In genomic region chr11:3853031-3853430, GRCm38 (mm10) we compare ENCODE assay signal across 17 mouse cellular contexts. TPM values are rescaled to one million over a fixed set of nuclear protein-coding genes. Genes with fewer than 3 reads are reported as not detected.
DNase-seq lines count a peak whose midpoint lies in the region; ATAC-seq lines count a peak whose summit lies in the region.
"Had no signal": no experiment of that assay in that cellular context is flagged by ENCODE, and none has a peak within 500 bp of the region (broad histone marks: within the 10 kb centered on the region; RNA-seq: fewer than 3 reads in every experiment).

No protein-coding gene starts in this region.

- peak; percentile 66 for DNase-seq in cerebellum, adult 11-12 months
- no peak for DNase-seq in cerebellum, adult 9-10 months
- peak; percentile 76 for DNase-seq in heart, adult 11 months
- no peak for DNase-seq in heart, adult 8-10 months (ENCODE audit: low spot score)
- DNase-seq in hindbrain, embryonic 11.5 days (ENCODE audit: low spot score): no peak
- DNase-seq in 3T3-L1 (ENCODE audit: low read depth, low spot score): peak; percentile 12
- DNase-seq in urinary bladder, postnatal 14 days (ENCODE audit: low spot score): no peak
- DNase-seq: kidney, adult 11 months; lung, embryonic 14.5 days; lung, postnatal 4 days; spleen, adult 18-20 months had no signal

- no peak overlapping the region for H3K4me3 ChIP-seq in hindbrain, embryonic 15.5 days
- no peak overlapping the region for H3K4me3 ChIP-seq in hindbrain, embryonic 11.5 days (ENCODE audit: low read depth, low read length)
- H3K4me3 ChIP-seq: embryonic facial prominence, embryonic 12.5 days; liver, embryonic 12.5 days; midbrain, embryonic 12.5 days; stomach, embryonic 15.5 days had no signal

- H3K4me2 ChIP-seq in hindbrain, embryonic 15.5 days: no peak overlapping the region
- H3K4me2 ChIP-seq in hindbrain, embryonic 11.5 days (replicated peaks; ENCODE audit: low read depth, low read length): no peak overlapping the region
- H3K4me2 ChIP-seq: embryonic facial prominence, embryonic 12.5 days; liver, embryonic 12.5 days; lung, embryonic 14.5 days; midbrain, embryonic 12.5 days; stomach, embryonic 15.5 days had no signal

- H3K36me3 ChIP-seq in hindbrain, embryonic 15.5 days: no peaks in the 10 kb centered on the region
- no peaks in the 10 kb centered on the region for H3K36me3 ChIP-seq in hindbrain, embryonic 11.5 days (ENCODE audit: control insufficient read depth, insufficient read depth, low read length)
- H3K36me3 ChIP-seq: embryonic facial prominence, embryonic 12.5 days; liver, embryonic 12.5 days; midbrain, embryonic 12.5 days; stomach, embryonic 15.5 days had no signal

- 91% methylated on average over 10 of the region's 10 CpGs for WGBS in hindbrain, embryonic 15.5 days
- 92% methylated on average over 10 of the region's 10 CpGs for WGBS in hindbrain, embryonic 11.5 days

- no peaks in the 10 kb centered on the region for H3K27me3 ChIP-seq in hindbrain, embryonic 15.5 days
- no peaks in the 10 kb centered on the region for H3K27me3 ChIP-seq in hindbrain, embryonic 11.5 days (ENCODE audit: control insufficient read depth, insufficient read depth, low read length)
- H3K27me3 ChIP-seq: embryonic facial prominence, embryonic 12.5 days; liver, embryonic 12.5 days; midbrain, embryonic 12.5 days; stomach, embryonic 15.5 days had no signal

- no peaks in the 10 kb centered on the region for H3K9me3 ChIP-seq in hindbrain, embryonic 15.5 days
- H3K9me3 ChIP-seq in hindbrain, embryonic 11.5 days (ENCODE audit: control insufficient read depth, low read length): no peaks in the 10 kb centered on the region
- H3K9me3 ChIP-seq: embryonic facial prominence, embryonic 12.5 days; liver, embryonic 12.5 days; stomach, embryonic 15.5 days had no signal

- ATAC-seq in hindbrain, embryonic 15.5 days (ENCODE audit: low FRiP score, low read depth): no peak
- no peak for ATAC-seq in hindbrain, embryonic 11.5 days (ENCODE audit: low FRiP score)
- ATAC-seq: liver, embryonic 12.5 days had no signal

- peaks cover 6% of the 10 kb centered on the region; the same call in 1 of the 2 replicates for H3K4me1 ChIP-seq in hindbrain, embryonic 15.5 days (replicated peaks)
- H3K4me1 ChIP-seq in hindbrain, embryonic 11.5 days (replicated peaks; ENCODE audit: control insufficient read depth, insufficient read depth, low read length): no peaks in the 10 kb centered on the region
- H3K4me1 ChIP-seq: embryonic facial prominence, embryonic 12.5 days; liver, embryonic 12.5 days; midbrain, embryonic 12.5 days; stomach, embryonic 15.5 days had no signal

- no peak overlapping the region for H3K9ac ChIP-seq in hindbrain, embryonic 15.5 days
- no peak overlapping the region for H3K9ac ChIP-seq in hindbrain, embryonic 11.5 days (ENCODE audit: low read depth, low read length)
- H3K9ac ChIP-seq: embryonic facial prominence, embryonic 12.5 days; liver, embryonic 12.5 days; lung, embryonic 14.5 days; midbrain, embryonic 12.5 days; stomach, embryonic 15.5 days had no signal

- H3K27ac ChIP-seq in hindbrain, embryonic 15.5 days (replicated peaks): peak overlapping the region; percentile 69
- H3K27ac ChIP-seq in hindbrain, embryonic 11.5 days (ENCODE audit: low read depth, low read length): no peak overlapping the region
- H3K27ac ChIP-seq: embryonic facial prominence, embryonic 12.5 days; kidney, postnatal 0 days; liver, embryonic 12.5 days; midbrain, embryonic 12.5 days; stomach, embryonic 15.5 days had no signal

RNA-seq across cellular contexts. Expression of gene Osbp2, which starts 10.7 kb away (rescaled TPM):
- 10 to 100 TPM; 17.0 to 22.2 (median 20.1) TPM for total RNA-seq in heart, adult 8-10 months (2022)
- 28.7 and 33.1 TPM in 2 replicates for polyA plus RNA-seq in hindbrain, embryonic 15.5 days (2015; fragmentation: Nextera tagmentation; extraction: Ambion mirVana)
- 1.5 and 1.8 TPM in 2 replicates for polyA plus RNA-seq in hindbrain, embryonic 11.5 days (2014; fragmentation: Nextera tagmentation; extraction: Ambion mirVana)

RNA-seq across cellular contexts. Expression of gene 4921536K21Rik, which starts 41.9 kb away (rescaled TPM):
- under 1 TPM; 0.57 to 0.91 (median 0.60) TPM for total RNA-seq in heart, adult 8-10 months (2022)
- polyA plus RNA-seq in hindbrain, embryonic 15.5 days (2015; fragmentation: Nextera tagmentation; extraction: Ambion mirVana): 0.43 and 0.53 TPM in 2 replicates
- polyA plus RNA-seq in hindbrain, embryonic 11.5 days (2014; fragmentation: Nextera tagmentation; extraction: Ambion mirVana): 0.27 and 1.2 TPM in 2 replicates
- polyA plus RNA-seq: liver, embryonic 12.5 days; lung, embryonic 14.5 days had no signal

RNA-seq across cellular contexts. Expression of gene Dusp18, which starts 42.0 kb away (rescaled TPM):
- 10 to 100 TPM; 31.5 to 52.7 (median 36.9) TPM for total RNA-seq in heart, adult 8-10 months (2022)
- 28.4 and 33.1 TPM in 2 replicates for polyA plus RNA-seq in hindbrain, embryonic 15.5 days (2015; fragmentation: Nextera tagmentation; extraction: Ambion mirVana)
- 21.6 and 28.0 TPM in 2 replicates for polyA plus RNA-seq in hindbrain, embryonic 11.5 days (2014; fragmentation: Nextera tagmentation; extraction: Ambion mirVana)

Comparison
In these comparisons a context has a peak if more than half of its experiments do, and no peak if none do; other contexts are left out.
1. DNase-seq: peak in cerebellum, adult 11-12 months (single experiment), heart, adult 11 months (single experiment) and 3T3-L1 (single experiment); none in cerebellum, adult 9-10 months (single experiment), heart, adult 8-10 months (single experiment), hindbrain, embryonic 11.5 days (single experiment) and urinary bladder, postnatal 14 days (single experiment).
2. RNA of gene Osbp2, which starts 10.7 kb away (polyA plus RNA-seq): 28.7 to 33.1 TPM in hindbrain, embryonic 15.5 days; 1.5 to 1.8 TPM in hindbrain, embryonic 11.5 days; every median in the first group is over 10 times any median in the second.